Mouse (Mus musculus) kidney, adult 2 months (tissue): ENCODE data around the gene Orai3. TPM values are rescaled to one million over a fixed set of nuclear protein-coding genes. Genes with fewer than 3 reads are reported as not detected.
A peak's percentile ranks its signal among the peaks of the same experiment; 100 is the strongest.

Source experiments
- DNase-seq: peaks from one replicate; pipeline ENCODE4 v3.0.0; 2021
- H3K27ac ChIP-seq: fragments of 200-500 bp; 2 replicates; pipeline ENCODE4 v1.5.1; 2012; ENCODE audit warnings: low read depth, low read length, control low read depth, inconsistent platforms; ENCODE audit not compliant: insufficient read depth
- H3K27me3 ChIP-seq: fragments of 200-500 bp; replicated peaks from 2 replicates; pipeline ENCODE4 v1.6.1; 2012; ENCODE audit warnings: mild to moderate bottlenecking, moderate library complexity, low read length, inconsistent platforms; ENCODE audit not compliant: control insufficient read depth, insufficient read depth
- H3K36me3 ChIP-seq: fragments of 200-500 bp; 2 replicates; pipeline ENCODE4 v1.6.1; 2012; ENCODE audit warnings: mild to moderate bottlenecking, moderate library complexity, low read length, inconsistent platforms; ENCODE audit not compliant: control insufficient read depth, insufficient read depth
- H3K4me1 ChIP-seq: fragments of 200-500 bp; 2 replicates; pipeline ENCODE4 v1.6.1; 2011; ENCODE audit warnings: low read length; ENCODE audit not compliant: control insufficient read depth, insufficient read depth
- H3K4me3 ChIP-seq: fragments of 200-500 bp; 2 replicates; pipeline ENCODE4 v1.5.1; 2011; ENCODE audit warnings: mild to moderate bottlenecking, low read depth, low read length, control low read depth; ENCODE audit not compliant: insufficient read depth
- CTCF ChIP-seq: fragments of 200-500 bp; conservative IDR thresholded peaks from 2 replicates; pipeline ENCODE4 v1.5.1; 2011; ENCODE audit warnings: low read depth, mild to moderate bottlenecking, control low read depth, low read length, moderate library complexity, mixed read lengths; ENCODE audit not compliant: insufficient read depth, insufficient read length
- POLR2A ChIP-seq: fragments of 200-500 bp; IDR thresholded peaks from one replicate; pipeline ENCODE4 v1.6.1; 2011; ENCODE audit warnings: low read depth, low read length, control low read depth
- WGBS: fragments of 180-500 bp; shearing (Covaris S2); methylation state at CpG from one replicate; pipeline ENCODE4 v1.1.7; 2018; 5-methylcytosine and 5-hydroxymethylcytosine counted together
- polyA plus RNA-seq: library from polyadenylated mRNA; depleted of rRNA; stranded (reverse); fragments of >200 nt; gene quantifications from 2 replicates; pipeline ENCODE4 v1.2.3, GENCODE M21; 2012

Orai3 gene
- polyA plus RNA-seq, 1 experiment = 34.6 TPM

DNA sequence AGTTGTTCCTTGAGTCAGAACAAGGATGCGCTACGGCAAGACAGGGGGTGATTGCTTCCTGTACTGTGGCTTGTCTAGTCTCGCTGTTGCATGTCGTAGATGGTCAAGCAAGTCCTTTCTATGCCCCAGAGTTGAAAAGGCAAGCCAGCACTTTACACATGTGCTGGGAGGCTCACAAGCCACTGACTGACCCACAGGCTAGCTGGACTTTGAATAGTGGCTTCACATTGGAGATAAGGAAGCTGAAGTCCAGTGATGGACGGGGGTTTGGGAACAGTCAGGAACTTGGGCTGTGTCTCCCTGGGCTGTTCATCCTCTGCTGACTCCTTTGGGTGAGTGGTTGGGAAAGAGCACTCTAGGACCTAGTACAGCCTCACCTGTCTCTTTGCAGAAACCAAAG is 18.0 kb upstream of the Orai3 start:
- H3K36me3 ChIP-seq = peaks cover 1% of the 10 kb centered on the region; the same call in 1 of the 2 replicates
- no peak overlapping the region for H3K27ac ChIP-seq
- DNase-seq = no peak
- 89% methylated on average over 5 of the region's 5 CpGs for WGBS
- no peak overlapping the region for H3K4me3 ChIP-seq
- H3K27me3 ChIP-seq = no peaks in the 10 kb centered on the region
- TF ChIP-seq CTCF = no peak
- no peak for TF ChIP-seq POLR2A
- H3K4me1 ChIP-seq = no peaks in the 10 kb centered on the region

DNA sequence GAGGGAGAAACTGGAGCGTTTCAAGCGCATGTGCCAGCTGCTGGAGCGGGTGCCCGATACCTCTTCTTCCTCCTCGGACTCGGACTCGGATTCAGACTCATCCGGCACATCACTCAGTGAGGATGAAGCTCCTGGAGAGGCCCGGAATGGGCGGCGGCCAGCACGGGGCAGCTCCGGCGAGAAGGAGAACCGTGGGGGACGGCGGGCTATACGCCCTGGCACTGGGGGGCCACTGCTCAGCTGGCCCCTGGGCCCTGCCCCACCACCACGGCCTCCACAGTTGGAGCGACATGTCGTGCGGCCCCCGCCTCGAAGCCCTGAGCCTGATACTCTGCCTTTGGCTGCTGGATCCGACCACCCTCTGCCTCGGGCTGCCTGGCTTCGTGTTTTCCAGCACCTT is 17.5 kb upstream of the Orai3 start:
- H3K4me3 ChIP-seq = no peak overlapping the region
- WGBS = 92% methylated on average over 27 of the region's 27 CpGs
- H3K27ac ChIP-seq = no peak overlapping the region
- TF ChIP-seq CTCF = no peak
- no peak for TF ChIP-seq POLR2A
- no peak for DNase-seq
- peaks cover 1% of the 10 kb centered on the region; the same call in 1 of the 2 replicates for H3K36me3 ChIP-seq
- H3K4me1 ChIP-seq = no peaks in the 10 kb centered on the region
- H3K27me3 ChIP-seq = no peaks in the 10 kb centered on the region

DNA sequence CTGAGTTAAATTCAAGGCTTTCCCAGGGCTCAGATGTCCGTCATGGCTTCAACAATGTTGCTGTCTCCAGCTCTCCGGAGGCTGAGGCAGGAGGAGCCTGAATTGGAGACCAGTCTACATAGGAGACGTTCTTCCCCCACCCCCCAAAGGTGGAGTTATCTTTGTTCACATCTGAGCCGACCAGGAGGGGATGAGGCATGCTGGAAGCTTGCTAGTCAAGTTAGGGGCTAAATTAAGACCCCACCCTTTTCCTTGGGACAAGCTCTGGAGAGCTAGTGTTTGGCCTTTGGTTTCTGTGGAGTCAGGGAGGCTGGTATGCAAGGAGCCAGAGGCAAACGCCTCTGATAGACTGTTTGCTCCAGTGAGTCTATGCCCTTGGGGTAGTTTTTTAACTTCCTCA is 16.5 kb upstream of the Orai3 start:
- Histone ChIP-seq H3K27ac (no peak overlapping the region), H3K4me3 (no peak overlapping the region), H3K4me1 (no peaks in the 10 kb centered on the region), H3K36me3 (peaks cover 1% of the 10 kb centered on the region; the same call in 1 of the 2 replicates), H3K27me3 (no peaks in the 10 kb centered on the region)
- no peak for DNase-seq
- 55% methylated on average over 5 of the region's 5 CpGs for WGBS
- TF ChIP-seq CTCF = no peak
- TF ChIP-seq POLR2A = no peak

DNA sequence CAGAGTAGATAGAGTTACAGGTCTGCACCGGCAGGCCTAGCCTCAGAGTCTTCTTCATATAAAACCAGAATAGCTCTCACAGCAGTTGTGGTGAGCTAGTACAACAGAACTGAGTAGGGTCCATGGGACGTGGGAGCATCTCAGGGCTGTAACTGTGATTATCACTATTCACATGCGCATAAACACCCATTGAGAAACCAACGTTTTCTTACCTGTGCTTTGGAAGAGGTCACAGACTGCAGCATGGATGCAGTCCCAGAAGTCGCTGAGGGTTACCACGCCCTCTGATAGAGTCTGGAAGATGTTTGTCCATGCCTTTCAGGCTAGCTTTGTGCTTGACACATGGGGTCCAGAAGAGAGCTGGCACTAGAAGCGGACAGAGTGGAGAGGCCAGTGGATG is 15.9 kb upstream of the Orai3 start:
- no peak for DNase-seq
- no peak for TF ChIP-seq POLR2A
- TF ChIP-seq CTCF = no peak
- H3K36me3 ChIP-seq = peaks cover 1% of the 10 kb centered on the region; the same call in 1 of the 2 replicates
- H3K27me3 ChIP-seq = no peaks in the 10 kb centered on the region
- no peak overlapping the region for H3K27ac ChIP-seq
- no peak overlapping the region for H3K4me3 ChIP-seq
- H3K4me1 ChIP-seq = no peaks in the 10 kb centered on the region
- 83% methylated on average over 7 of the region's 7 CpGs for WGBS

DNA sequence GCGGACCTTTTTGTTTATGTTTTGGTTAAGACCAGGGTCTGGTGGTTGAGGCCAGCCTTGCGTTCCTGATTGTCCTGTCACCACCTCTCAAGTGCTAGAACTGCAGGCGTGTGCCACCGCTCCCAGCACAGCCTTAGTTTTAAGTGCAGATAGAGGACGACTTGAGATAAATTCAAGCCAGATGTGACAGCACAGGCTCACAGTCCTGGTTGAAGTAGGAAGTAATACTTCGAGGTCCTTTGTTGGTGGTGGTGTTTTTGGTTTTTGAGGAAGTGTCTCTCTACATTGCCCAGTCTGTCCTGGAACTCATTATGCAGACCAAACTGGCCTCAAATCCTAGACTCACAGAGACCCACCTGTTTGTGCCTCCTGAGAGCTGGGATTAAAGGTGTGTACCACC is 9.9 kb upstream of the Orai3 start:
- H3K36me3 ChIP-seq = no peaks in the 10 kb centered on the region
- no peak overlapping the region for H3K4me3 ChIP-seq
- no peak for TF ChIP-seq CTCF
- no peak for TF ChIP-seq POLR2A
- 74% methylated on average over 6 of the region's 6 CpGs for WGBS
- no peak overlapping the region for H3K27ac ChIP-seq
- H3K27me3 ChIP-seq = no peaks in the 10 kb centered on the region
- 0 out of 2 replicates have a peak, but pooled peaks cover 3% of the 10 kb centered on the region for H3K4me1 ChIP-seq
- DNase-seq = no peak

DNA sequence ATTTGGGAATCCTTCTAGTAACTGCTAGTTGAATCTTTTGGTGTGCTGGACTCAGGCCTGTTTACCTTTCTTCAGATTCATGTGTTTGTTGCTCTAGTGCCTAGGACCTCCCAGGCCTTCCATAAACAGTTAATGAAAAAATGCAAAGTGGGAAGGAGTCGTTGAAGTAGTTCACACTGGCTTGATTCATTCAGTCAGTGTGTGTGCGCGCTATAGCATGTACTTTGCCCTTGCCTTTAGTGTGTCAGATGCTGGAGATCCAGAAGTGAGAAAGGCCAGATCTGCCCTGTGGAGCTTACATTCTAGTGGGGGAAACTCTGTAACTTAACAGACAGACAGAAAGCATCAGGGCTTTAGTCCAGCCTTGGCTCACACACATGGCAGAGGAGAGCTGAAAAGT is 9.1 kb upstream of the Orai3 start:
- DNase-seq = no peak
- no peak overlapping the region for H3K4me3 ChIP-seq
- no peaks in the 10 kb centered on the region for H3K27me3 ChIP-seq
- 56% methylated on average over 3 of the region's 3 CpGs for WGBS
- no peaks in the 10 kb centered on the region for H3K36me3 ChIP-seq
- no peak overlapping the region for H3K27ac ChIP-seq
- TF ChIP-seq POLR2A (no peak), CTCF (no peak)
- 0 out of 2 replicates have a peak, but pooled peaks cover 3% of the 10 kb centered on the region for H3K4me1 ChIP-seq

DNA sequence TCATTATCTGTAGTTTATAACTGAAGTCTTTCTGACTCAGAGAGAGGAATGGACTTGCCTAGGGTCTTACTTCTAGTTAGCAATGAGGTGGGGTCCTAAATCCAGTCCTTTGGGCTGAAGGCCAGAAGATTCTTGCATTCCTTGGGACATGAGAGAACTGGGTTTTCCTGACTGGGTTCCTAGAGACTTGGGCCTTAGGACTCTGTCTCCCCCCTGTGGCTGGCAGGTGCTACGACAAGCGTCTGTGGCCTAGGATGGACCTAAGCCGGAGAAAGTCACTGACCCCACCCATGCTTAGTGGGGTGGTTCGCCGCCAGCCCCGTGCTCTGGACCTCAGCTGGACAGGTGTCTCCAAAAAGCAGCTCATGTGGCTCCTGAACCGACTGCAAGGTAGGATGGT is 8.6 kb upstream of the Orai3 start:
- Histone ChIP-seq H3K27ac (no peak overlapping the region), H3K4me3 (no peak overlapping the region), H3K4me1 (0 out of 2 replicates have a peak, but pooled peaks cover 3% of the 10 kb centered on the region), H3K27me3 (no peaks in the 10 kb centered on the region), H3K36me3 (no peaks in the 10 kb centered on the region)
- peak; percentile 74 for DNase-seq
- WGBS = 11% methylated on average over 7 of the region's 7 CpGs
- TF ChIP-seq CTCF = peak; percentile 88
- no peak for TF ChIP-seq POLR2A
